Mouse (Mus musculus) ES-E14 (cell line): ENCODE results near the gene Nrg4.

ENCODE experiments used
- MAFK ChIP-seq: IDR thresholded peaks from 2 replicates; pipeline ENCODE4 v1.6.1; 2014; ENCODE audit warnings: mild to moderate bottlenecking, low read depth, low read length, inconsistent platforms; ENCODE audit not compliant: insufficient read depth
- ZNF384 ChIP-seq: IDR thresholded peaks from 2 replicates; pipeline ENCODE4 v1.6.1; 2012; ENCODE audit warnings: low read depth, low read length, inconsistent platforms

DNA sequence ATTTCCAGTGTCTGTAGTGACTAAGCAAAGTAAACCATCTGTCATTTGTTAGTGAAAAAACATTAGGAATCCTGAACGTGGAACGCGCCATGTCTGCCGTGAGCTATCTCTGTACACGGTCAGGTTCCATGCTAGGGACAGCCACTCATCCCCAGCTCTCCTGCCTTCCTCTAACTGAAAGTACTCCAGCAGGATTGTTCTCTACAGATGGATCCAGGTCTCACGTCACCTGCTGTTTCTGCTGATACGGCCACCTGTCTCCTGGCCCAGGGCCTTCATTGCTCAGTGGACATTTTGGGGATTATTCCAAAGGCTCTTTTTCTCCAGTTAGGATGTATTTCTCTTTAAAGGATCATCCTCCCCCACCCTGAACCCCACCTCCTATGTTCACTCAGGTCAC, 18.7 kb upstream of the Nrg4 start:
- no peak for TF ChIP-seq MAFK
- no peak for TF ChIP-seq ZNF384
